Mouse (Mus musculus) midbrain, embryonic 11.5 days (tissue): ENCODE data around the gene Atp5h. TPM values are rescaled to one million over a fixed set of nuclear protein-coding genes. Genes with fewer than 3 reads are reported as not detected.
A peak's percentile ranks its signal among the peaks of the same experiment; 100 is the strongest.

ENCODE experiments used
- ATAC-seq: fragments of 200-750 bp; cut with Nextera tagmentation; 2 replicates; pipeline ENCODE4 v1.8.0; 2017; ENCODE audit warnings: moderate TSS enrichment, moderate library complexity; ENCODE audit not compliant: low FRiP score
- DNase-seq: peaks from one replicate; pipeline ENCODE4 v3.0.0; 2015; ENCODE audit warnings: low spot score; ENCODE audit errors: missing footprints
- H3K27ac ChIP-seq: fragments of 300-500 bp; sonication (generic); 2 replicates; pipeline ENCODE4 v1.5.1; 2014; ENCODE audit warnings: low read depth, low read length
- H3K27me3 ChIP-seq: fragments of 300-500 bp; sonication (generic); 2 replicates; pipeline ENCODE4 v1.6.1; 2014; ENCODE audit warnings: mild to moderate bottlenecking, low read length, moderate library complexity, mixed read lengths; ENCODE audit not compliant: control insufficient read depth, insufficient read depth
- H3K36me3 ChIP-seq: fragments of 300-500 bp; sonication (generic); 2 replicates; pipeline ENCODE4 v1.6.1; 2014; ENCODE audit warnings: mild to moderate bottlenecking, low read length, moderate library complexity, mixed read lengths; ENCODE audit not compliant: control insufficient read depth, insufficient read depth
- H3K4me1 ChIP-seq: fragments of 300-500 bp; sonication (generic); 2 replicates; pipeline ENCODE4 v1.6.1; 2014; ENCODE audit warnings: low read length; ENCODE audit not compliant: control insufficient read depth, insufficient read depth
- H3K4me2 ChIP-seq: fragments of 300-500 bp; sonication (generic); 2 replicates; pipeline ENCODE4 v1.6.1; 2014; ENCODE audit warnings: mild to moderate bottlenecking, moderate library complexity
- H3K4me3 ChIP-seq: fragments of 300-500 bp; sonication (generic); 2 replicates; pipeline ENCODE4 v1.5.1; 2014; ENCODE audit warnings: low read depth, low read length
- H3K9ac ChIP-seq: fragments of 300-500 bp; sonication (generic); 2 replicates; pipeline ENCODE4 v1.6.1; 2014; ENCODE audit warnings: low read length
- H3K9me3 ChIP-seq: fragments of 300-500 bp; sonication (generic); 2 replicates; pipeline ENCODE4 v1.6.1; 2016; ENCODE audit warnings: low read length; ENCODE audit not compliant: control insufficient read depth
- WGBS: fragments of 180-500 bp; shearing (Covaris S2); extraction: QIAGEN DNeasy Blood & Tissue Kit; methylation state at CpG from one replicate; pipeline ENCODE4 v1.1.7; 2014; 5-methylcytosine and 5-hydroxymethylcytosine counted together
- polyA plus RNA-seq: library from polyadenylated mRNA; unstranded; fragments of >200 nt; fragmentation: Nextera tagmentation; extraction: Ambion mirVana; gene quantifications from 2 replicates; pipeline ENCODE4 v1.2.1, GENCODE M21; 2014

The Atp5h gene
- polyA plus RNA-seq, 1 experiment from 2014 or later, result 917 TPM

DNA sequence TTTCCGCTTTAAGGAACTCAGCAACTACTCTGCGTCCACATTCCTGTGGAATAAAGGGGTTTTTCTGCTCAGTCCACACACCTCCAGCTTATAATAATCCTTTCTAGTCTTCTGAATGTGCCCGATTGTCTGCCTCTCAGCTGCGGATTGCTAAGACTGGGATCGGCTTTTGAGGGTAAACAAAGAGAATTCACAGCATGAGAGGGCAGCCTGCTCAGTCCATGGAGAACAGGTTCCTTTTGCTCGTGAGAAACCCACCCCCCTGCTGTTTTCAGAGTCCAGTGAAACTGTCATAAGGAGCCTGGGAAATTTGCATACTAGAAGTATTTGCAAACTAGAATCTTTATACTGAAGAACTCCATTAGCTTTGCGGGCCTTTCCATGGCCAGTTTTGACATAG is 10.2 kb downstream of the Atp5h start:
- H3K9me3 ChIP-seq, result no peaks in the 10 kb centered on the region
- 18% methylated on average over 7 of the region's 7 CpGs for WGBS
- H3K36me3 ChIP-seq, result peaks cover 6% of the 10 kb centered on the region
- H3K4me3 ChIP-seq, result no peak overlapping the region
- H3K4me2 ChIP-seq, result peak overlapping the region; percentile 28; the same call in 1 of the 2 replicates
- H3K9ac ChIP-seq, result peak overlapping the region; percentile 13
- peaks cover 57% of the 10 kb centered on the region for H3K4me1 ChIP-seq
- no peaks in the 10 kb centered on the region for H3K27me3 ChIP-seq
- peak overlapping the region; percentile 95 for H3K27ac ChIP-seq
- peak; percentile 54 for ATAC-seq
- DNase-seq, result peak; percentile 93

DNA sequence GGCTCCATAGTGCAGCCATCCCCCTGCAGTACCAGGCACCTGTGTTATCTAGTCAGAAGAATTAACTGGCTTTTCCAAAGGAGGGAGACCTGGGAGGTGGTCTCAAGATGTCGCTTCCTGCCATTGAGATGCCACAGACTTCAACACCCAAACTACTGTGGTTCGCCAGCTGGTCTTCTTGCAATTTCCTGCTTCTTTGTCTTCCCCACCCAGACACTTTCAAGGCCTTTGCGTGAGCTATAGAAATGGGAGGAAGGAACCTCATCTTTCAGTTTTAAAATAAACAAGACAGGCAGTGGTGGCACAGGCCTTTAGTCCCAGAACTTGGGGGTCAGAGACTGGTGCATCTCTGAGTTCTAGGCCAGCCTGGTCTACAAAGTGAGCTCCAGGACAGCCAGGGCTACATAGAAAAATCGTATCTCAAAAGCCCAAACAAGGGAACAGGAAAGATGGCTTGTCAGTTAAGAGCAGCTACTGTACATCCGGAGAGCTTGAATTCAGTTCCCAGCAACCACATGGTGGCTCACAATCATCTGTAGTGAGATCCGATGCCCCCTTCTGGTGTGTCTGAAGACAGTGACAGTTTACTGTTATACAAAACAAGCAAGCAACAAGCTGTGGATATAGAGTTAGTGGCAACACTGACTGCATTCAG is 11.4 kb downstream of the Atp5h start:
- DNase-seq (no peak), ATAC-seq (no peak)
- Histone ChIP-seq H3K4me3 (no peak overlapping the region), H3K9ac (peak overlapping the region; percentile 13), H3K27ac (peak overlapping the region; percentile 95), H3K4me2 (peak overlapping the region; percentile 6; the same call in 1 of the 2 replicates), H3K36me3 (peaks cover 6% of the 10 kb centered on the region), H3K4me1 (peaks cover 59% of the 10 kb centered on the region), H3K9me3 (no peaks in the 10 kb centered on the region), H3K27me3 (no peaks in the 10 kb centered on the region)
- WGBS, result 79% methylated on average over 6 of the region's 6 CpGs

DNA sequence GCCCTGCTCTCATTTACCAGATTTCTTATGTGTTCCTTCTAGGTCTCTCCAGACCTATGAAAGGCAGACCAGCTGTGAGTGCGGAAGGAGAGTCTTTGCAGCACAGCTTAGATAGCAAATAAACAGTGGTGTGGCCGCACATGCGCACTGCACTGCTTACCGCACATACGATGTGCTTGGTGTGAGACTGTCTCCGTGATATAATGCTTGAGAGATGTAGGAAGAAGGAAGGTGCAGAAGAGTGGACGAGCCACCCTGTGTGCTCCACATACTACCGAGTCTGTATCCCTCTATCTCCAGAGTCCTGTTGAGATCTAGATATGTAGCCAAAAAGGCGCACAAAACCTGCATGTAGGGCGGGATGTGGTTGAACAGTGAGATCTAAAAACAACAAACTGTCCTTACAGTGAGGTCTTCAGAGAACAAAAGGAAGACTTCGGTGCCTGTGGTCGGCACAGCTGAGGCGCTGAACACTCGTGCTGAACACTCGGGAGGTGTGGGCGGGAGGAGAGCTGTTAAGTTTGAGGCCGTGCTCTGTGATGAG is 12.8 kb downstream of the Atp5h start:
- Histone ChIP-seq H3K9ac (no peak overlapping the region), H3K9me3 (no peaks in the 10 kb centered on the region), H3K4me1 (peaks cover 52% of the 10 kb centered on the region), H3K36me3 (peaks cover 6% of the 10 kb centered on the region), H3K4me2 (no peak overlapping the region), H3K27ac (no peak overlapping the region), H3K4me3 (no peak overlapping the region), H3K27me3 (no peaks in the 10 kb centered on the region)
- DNase-seq, result no peak
- WGBS, result 96% methylated on average over 17 of the region's 17 CpGs
- ATAC-seq, result no peak

DNA sequence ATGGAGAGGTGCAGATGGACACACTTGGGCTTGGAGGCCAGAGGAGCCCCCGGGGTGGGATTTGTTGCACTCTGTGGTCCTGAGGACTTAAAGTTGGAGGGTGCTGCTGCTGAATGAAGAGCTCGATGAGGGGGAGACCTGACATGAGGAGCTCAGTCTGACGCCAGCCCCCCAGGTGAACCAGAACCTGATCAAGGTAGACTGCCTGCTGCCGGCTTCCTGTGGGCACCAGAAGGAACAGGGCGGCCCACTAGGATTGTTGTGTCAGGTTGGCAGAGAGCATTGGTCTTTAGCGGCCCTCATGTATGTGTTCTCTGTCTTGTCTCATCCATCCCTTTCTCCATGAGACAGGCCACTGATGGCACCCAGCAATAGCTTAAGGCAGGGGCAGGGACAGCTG is 14.0 kb downstream of the Atp5h start:
- H3K27ac ChIP-seq, result no peak overlapping the region
- no peak overlapping the region for H3K4me2 ChIP-seq
- H3K27me3 ChIP-seq, result no peaks in the 10 kb centered on the region
- H3K36me3 ChIP-seq, result peaks cover 6% of the 10 kb centered on the region
- no peak overlapping the region for H3K9ac ChIP-seq
- no peak overlapping the region for H3K4me3 ChIP-seq
- no peak for ATAC-seq
- DNase-seq, result no peak
- H3K9me3 ChIP-seq, result no peaks in the 10 kb centered on the region
- WGBS, result 96% methylated on average over 6 of the region's 6 CpGs
- peaks cover 40% of the 10 kb centered on the region for H3K4me1 ChIP-seq

DNA sequence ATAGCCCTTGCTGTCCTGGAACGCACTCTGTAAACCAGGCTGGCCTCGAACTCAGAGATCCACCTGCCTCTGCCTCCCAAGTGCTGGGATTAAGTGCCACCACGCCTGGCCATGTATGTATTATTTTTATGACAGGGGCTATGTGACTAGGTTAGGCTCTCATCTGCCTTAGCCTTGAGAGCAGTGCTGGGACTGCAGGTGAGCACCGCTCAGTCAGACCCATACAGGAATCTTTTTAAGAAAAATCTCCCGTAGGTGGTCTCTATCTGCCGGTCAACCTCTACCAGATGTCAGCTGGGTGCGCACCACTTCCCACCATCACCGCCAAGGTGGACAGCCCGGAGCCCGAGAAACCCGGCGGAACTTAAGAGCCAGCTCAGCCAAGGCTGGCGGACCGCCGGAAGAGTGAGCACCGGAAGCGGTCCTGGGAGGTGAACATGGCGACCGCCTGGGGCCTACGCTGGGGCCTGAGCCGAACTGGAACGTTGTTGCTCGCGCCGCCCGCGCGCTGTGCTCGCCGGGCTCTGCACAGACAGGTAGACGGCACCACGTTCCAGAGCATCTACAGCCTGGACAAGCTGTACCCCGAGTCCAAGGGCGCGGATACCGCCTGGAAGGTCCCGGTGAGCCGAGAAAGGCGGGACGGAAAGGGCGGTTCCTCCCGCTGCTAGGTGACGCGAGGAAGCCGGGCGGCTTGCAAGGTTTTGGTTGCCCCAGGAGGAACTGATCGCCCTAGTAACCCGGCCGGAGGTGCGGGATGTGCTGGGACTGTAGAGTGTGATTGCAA is 16.2 kb downstream of the Atp5h start, which contains the start of gene Mrpl58:
Mrpl58 (plus strand) TSS at position 415 of the 787 bp plus-strand sequence.
- Histone ChIP-seq H3K27me3 (no peaks in the 10 kb centered on the region), H3K9me3 (no peaks in the 10 kb centered on the region), H3K9ac (peak within 1 kb of the TSS; percentile 90), H3K4me2 (peak within 1 kb of the TSS; percentile 90), H3K4me1 (peaks cover 18% of the 10 kb centered on the region), H3K4me3 (peak within 1 kb of the TSS; percentile 76), H3K27ac (peak within 1 kb of the TSS; percentile 62), H3K36me3 (peaks cover 6% of the 10 kb centered on the region)
- peak; percentile 90 for ATAC-seq
- 3% methylated on average over 50 of the region's 50 CpGs for WGBS
- DNase-seq, result peak; percentile 98

DNA sequence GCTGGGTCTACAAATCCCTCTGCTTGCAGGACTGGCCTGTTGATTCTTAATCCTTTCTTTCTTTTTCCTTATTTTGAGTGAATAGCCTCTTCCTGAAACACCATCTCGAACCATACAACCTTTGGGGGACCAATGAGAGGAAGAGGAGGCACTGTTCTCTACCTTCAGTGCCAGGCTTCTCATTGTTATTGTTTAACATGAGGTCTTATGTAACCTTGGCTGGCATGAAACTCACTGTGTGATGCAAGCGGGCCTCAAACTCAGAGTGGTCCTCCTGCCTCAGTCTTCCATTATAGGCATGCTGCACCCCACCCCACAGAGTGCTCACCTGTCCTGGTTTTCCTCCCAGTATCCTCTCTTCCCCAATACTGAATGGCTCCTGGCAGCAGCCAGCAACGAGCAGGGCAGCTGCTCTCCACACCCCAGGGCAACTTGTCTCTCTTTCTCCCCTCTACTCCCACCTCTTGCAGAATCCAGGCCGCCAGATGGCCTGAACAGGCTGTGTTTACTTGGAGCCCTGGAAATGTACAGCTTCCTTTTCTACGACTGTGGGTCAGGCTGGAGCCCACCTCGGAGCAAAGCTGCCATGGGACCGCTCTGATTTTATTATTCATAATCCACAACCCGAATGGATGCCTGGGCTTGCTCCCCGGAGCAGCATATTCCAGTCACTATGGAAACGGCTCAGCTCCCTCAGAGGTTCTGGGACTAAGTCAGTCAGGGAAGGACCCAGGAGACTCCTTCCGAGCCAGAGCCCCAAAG is 19.0 kb downstream of the Atp5h start:
- H3K4me3 ChIP-seq, result no peak overlapping the region
- H3K4me2 ChIP-seq, result peak overlapping the region; percentile 7; the same call in 1 of the 2 replicates
- no peaks in the 10 kb centered on the region for H3K27me3 ChIP-seq
- H3K4me1 ChIP-seq, result peaks cover 11% of the 10 kb centered on the region
- H3K36me3 ChIP-seq, result no peaks in the 10 kb centered on the region; the same call in 1 of the 2 replicates
- no peaks in the 10 kb centered on the region for H3K9me3 ChIP-seq
- H3K9ac ChIP-seq, result no peak overlapping the region
- DNase-seq (no peak), ATAC-seq (peak; percentile 26; the same call in 1 of the 2 replicates)
- WGBS, result 45% methylated on average over 11 of the region's 11 CpGs
- H3K27ac ChIP-seq, result peak overlapping the region; percentile 77

DNA sequence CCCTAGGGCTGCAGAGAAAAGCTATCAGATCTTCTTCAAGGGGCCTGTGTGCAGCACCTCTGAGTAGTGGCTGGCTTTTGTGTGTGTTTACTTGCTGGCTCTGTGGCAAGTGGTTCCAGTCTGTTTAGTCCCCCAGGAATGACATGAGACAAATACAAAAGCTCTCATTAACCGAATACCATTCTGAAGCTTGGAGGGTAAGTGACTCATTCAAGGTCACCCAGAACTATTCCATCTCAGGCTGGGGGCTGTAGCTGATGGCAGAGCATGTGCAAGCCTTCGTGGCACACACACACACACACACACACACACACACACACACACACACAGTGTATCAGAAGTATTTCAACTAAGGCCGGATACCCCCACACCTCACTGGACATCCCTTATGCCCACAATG is 19.6 kb downstream of the Atp5h start:
- DNase-seq (no peak), ATAC-seq (no peak)
- peak overlapping the region; percentile 77; the same call in 1 of the 2 replicates for H3K27ac ChIP-seq
- H3K9ac ChIP-seq, result no peak overlapping the region
- 92% methylated on average over 3 of the region's 3 CpGs for WGBS
- H3K4me3 ChIP-seq, result no peak overlapping the region
- H3K4me1 ChIP-seq, result peaks cover 10% of the 10 kb centered on the region
- no peaks in the 10 kb centered on the region for H3K27me3 ChIP-seq
- no peak overlapping the region for H3K4me2 ChIP-seq
- H3K9me3 ChIP-seq, result no peaks in the 10 kb centered on the region
- no peaks in the 10 kb centered on the region for H3K36me3 ChIP-seq

DNA sequence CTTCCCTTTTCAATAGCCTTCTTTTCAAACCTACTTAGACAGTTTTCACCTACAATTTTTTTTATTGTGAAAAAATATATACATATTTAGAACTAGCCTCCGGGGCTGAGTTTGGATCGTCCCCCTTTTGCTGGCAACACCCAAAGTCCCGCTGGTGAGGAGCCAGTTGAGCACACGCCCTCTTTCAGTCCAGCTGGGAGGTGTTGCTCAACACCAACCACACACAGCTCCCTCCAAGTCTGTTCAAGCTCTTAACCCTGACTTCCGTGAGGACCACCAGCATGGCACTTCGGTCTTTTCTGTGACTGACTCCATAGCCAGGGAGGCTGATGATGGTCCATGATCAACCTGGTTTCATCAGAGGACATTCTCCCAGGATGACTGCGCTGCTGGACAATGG is 21.7 kb downstream of the Atp5h start:
- ATAC-seq, result no peak
- Histone ChIP-seq H3K4me2 (no peak overlapping the region), H3K4me3 (no peak overlapping the region), H3K27ac (no peak overlapping the region), H3K27me3 (no peaks in the 10 kb centered on the region), H3K36me3 (peaks cover 17% of the 10 kb centered on the region), H3K4me1 (no peaks in the 10 kb centered on the region; the same call in 1 of the 2 replicates), H3K9me3 (no peaks in the 10 kb centered on the region), H3K9ac (no peak overlapping the region)
- DNase-seq, result no peak
- WGBS, result 82% methylated on average over 7 of the region's 7 CpGs
